Mouse (Mus musculus) megakaryocyte progenitor cell, adult 5-6 weeks (primary cell): ENCODE data around the gene Sycp3. TPM values are rescaled to one million over a fixed set of nuclear protein-coding genes. Genes with fewer than 3 reads are reported as not detected.
"Not testable (repeated sequence)": the region's sequence is repeated elsewhere in the genome, so short reads cannot be mapped to it uniquely, and the experiment has no call there.

ENCODE experiments used
- ATAC-seq: replicated peaks from 2 replicates; pipeline ENCODE4 v1.8.0; 2016; ENCODE audit warnings: mild to moderate bottlenecking, moderate TSS enrichment, inconsistent platforms; ENCODE audit not compliant: poor library complexity
- total RNA-seq, 2 experiments: library from RNA; stranded (forward) in 1 of 2; stranded (reverse) in 1 of 2; fragments of 157-497, 149-512 nt in 1 of 2; fragments of 200-1000 nt in 1 of 2; gene quantifications; 2 replicates each; pipeline versions ENCODE4 v1.2.3 to v1.2.4; 2015 to 2017

Sycp3 gene
- total RNA-seq, 2 experiments from 2014 or later: not detected

- no peak for ATAC-seq
These were observed 40.6 kb downstream of the Sycp3 start for GRCm38 (mm10) chr10:88499993-88500392.

GRCm38 (mm10) chr10:88501370-88501769 lies 42.0 kb downstream of the Sycp3 start:
- no peak for ATAC-seq

- no peak for ATAC-seq
These were observed 42.8 kb downstream of the Sycp3 start for GRCm38 (mm10) chr10:88501886-88502765.

- no peak for ATAC-seq
These were observed 43.5 kb downstream of the Sycp3 start for GRCm38 (mm10) chr10:88502919-88503318.

GRCm38 (mm10) chr10:88503421-88504314 lies 44.3 kb downstream of the Sycp3 start, which contains the start of gene Chpt1:
Gene Chpt1 (minus strand): TSS chr10:88504073.
- ATAC-seq: peak; percentile 74

GRCm38 (mm10) chr10:88504481-88504880 lies 45.1 kb downstream of the Sycp3 start:
- peak; percentile 69 for ATAC-seq

GRCm38 (mm10) chr10:88505256-88505655 lies 45.9 kb downstream of the Sycp3 start:
- ATAC-seq: no peak

GRCm38 (mm10) chr10:88507691-88508143 lies 48.3 kb downstream of the Sycp3 start:
- 0 out of 2 replicates have a peak, but pooled peaks have one; percentile 12 for ATAC-seq

GRCm38 (mm10) chr10:88510503-88511271 lies 51.3 kb downstream of the Sycp3 start:
- no peak for ATAC-seq

GRCm38 (mm10) chr10:88511355-88511754 lies 52.0 kb downstream of the Sycp3 start:
- ATAC-seq: no peak

GRCm38 (mm10) chr10:88513574-88514135 lies 54.3 kb downstream of the Sycp3 start:
- ATAC-seq: peak; percentile 33

GRCm38 (mm10) chr10:88514495-88514894 lies 55.1 kb downstream of the Sycp3 start:
- peak; percentile 98 for ATAC-seq

GRCm38 (mm10) chr10:88515049-88515448 lies 55.7 kb downstream of the Sycp3 start:
- ATAC-seq: not testable (repeated sequence)

GRCm38 (mm10) chr10:88522795-88523194 lies 63.4 kb downstream of the Sycp3 start:
- ATAC-seq: no peak

Other genes with a start within 250 kb of the Sycp3 start
- gene Dram1, start 80.5 kb upstream of the Sycp3 start, total RNA-seq (2015): 38.5 and 45.3 TPM in 2 replicates
- gene Dram1, start 80.5 kb upstream of the Sycp3 start, total RNA-seq (2017): 26.8 and 33.4 TPM in 2 replicates
- 117 and 142 TPM in 2 replicates for gene Gnptab, start 80.4 kb upstream of the Sycp3 start, total RNA-seq (2015)
- gene Gnptab, start 80.4 kb upstream of the Sycp3 start, total RNA-seq (2017): 48.7 and 58.3 TPM in 2 replicates
- 26.2 and 32.4 TPM in 2 replicates for gene Chpt1, start 44.5 kb downstream of the Sycp3 start, total RNA-seq (2015)
- gene Chpt1, start 44.5 kb downstream of the Sycp3 start, total RNA-seq (2017): 22.4 and 22.9 TPM in 2 replicates
- not detected in 2 replicates for gene Mybpc1, start 145.6 kb downstream of the Sycp3 start, total RNA-seq (2015)
- gene Mybpc1, start 145.6 kb downstream of the Sycp3 start, total RNA-seq (2017): not detected in 2 replicates
- 0.39 and 0.42 TPM in 2 replicates for gene Spic, start 225.4 kb downstream of the Sycp3 start, total RNA-seq (2015)
- 0.07 and 0.62 TPM in 2 replicates for gene Spic, start 225.4 kb downstream of the Sycp3 start, total RNA-seq (2017)